Mouse (Mus musculus) stomach, embryonic 14.5 days (tissue): ENCODE measurements at regions not wholly inside any gene's neighbourhood (a gene's known extent, or its start where the extent isn't known, plus 50 kb on each side); places are given as distances from the start of the nearest gene placed in this dataset.

Experiments used
- ATAC-seq: fragments of 200-750 bp; cut with Nextera tagmentation; 2 replicates; pipeline ENCODE4 v1.8.0; 2017; ENCODE audit warnings: low read depth, moderate TSS enrichment; ENCODE audit not compliant: insufficient number of reproducible peaks, insufficient read depth, low FRiP score
- H3K27ac ChIP-seq: fragments of 300-500 bp; sonication (generic); 2 replicates; pipeline ENCODE4 v1.5.1; 2014; ENCODE audit warnings: mild to moderate bottlenecking, low read length, moderate library complexity, mixed read lengths
- H3K27me3 ChIP-seq: fragments of 300-500 bp; sonication (generic); 2 replicates; pipeline ENCODE4 v1.6.1; 2014; ENCODE audit warnings: low read length, control low read depth, mixed read lengths; ENCODE audit not compliant: control insufficient read depth, insufficient read depth
- H3K36me3 ChIP-seq: fragments of 300-500 bp; sonication (generic); 2 replicates; pipeline ENCODE4 v1.6.1; 2014; ENCODE audit warnings: mild to moderate bottlenecking, control low read depth, low read length, moderate library complexity, mixed read lengths; ENCODE audit not compliant: control insufficient read depth, insufficient read depth
- H3K4me1 ChIP-seq: fragments of 300-500 bp; sonication (generic); 2 replicates; pipeline ENCODE4 v1.6.1; 2014; ENCODE audit warnings: low read length, control low read depth, mixed read lengths; ENCODE audit not compliant: control insufficient read depth, insufficient read depth
- H3K4me2 ChIP-seq: fragments of 300-500 bp; sonication (generic); replicated peaks from 2 replicates; pipeline ENCODE4 v1.6.1; 2014; ENCODE audit warnings: low read depth, low read length, control low read depth
- H3K4me3 ChIP-seq: fragments of 300-500 bp; sonication (generic); 2 replicates; pipeline ENCODE4 v1.5.1; 2014; ENCODE audit warnings: low read depth, low read length, control low read depth
- H3K9ac ChIP-seq: fragments of 300-500 bp; sonication (generic); replicated peaks from 2 replicates; pipeline ENCODE4 v1.6.1; 2014; ENCODE audit warnings: low read depth, mild to moderate bottlenecking, control low read depth, low read length, moderate library complexity, mixed read lengths
- H3K9me3 ChIP-seq: fragments of 300-500 bp; sonication (generic); 2 replicates; pipeline ENCODE4 v1.6.1; 2016; ENCODE audit warnings: low read depth, low read length, control low read depth; ENCODE audit not compliant: control insufficient read depth
- WGBS: fragments of 180-500 bp; shearing (Covaris S2); extraction: QIAGEN DNeasy Blood & Tissue Kit; methylation state at CpG from one replicate; pipeline ENCODE4 v1.1.7; 2014; 5-methylcytosine and 5-hydroxymethylcytosine counted together

DNA sequence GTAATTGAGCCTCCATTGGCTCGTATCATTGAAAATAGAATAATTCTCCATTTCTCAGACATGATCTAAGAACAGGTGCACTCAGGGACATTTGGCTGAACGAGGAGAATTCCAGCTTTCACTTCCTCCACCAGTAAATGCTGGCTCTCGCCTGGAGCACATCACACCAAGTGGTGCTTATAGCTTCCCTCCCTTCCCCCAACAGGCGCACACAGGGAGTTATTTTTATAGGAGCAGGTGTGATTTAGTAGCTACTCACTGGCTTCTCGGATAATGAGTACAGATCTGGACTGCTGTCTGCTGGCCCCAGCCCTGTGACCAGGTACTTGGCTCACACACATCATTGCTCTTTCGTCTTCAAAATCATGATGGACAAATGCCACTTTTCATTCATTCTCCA is 456.2 kb downstream of the Fut8 start:
- H3K36me3 ChIP-seq, result no peaks in the 10 kb centered on the region
- 68% methylated on average over 6 of the region's 6 CpGs for WGBS
- no peaks in the 10 kb centered on the region for H3K9me3 ChIP-seq
- no peaks in the 10 kb centered on the region for H3K27me3 ChIP-seq
- H3K4me1 ChIP-seq, result no peaks in the 10 kb centered on the region
- H3K27ac ChIP-seq, result no peak overlapping the region
- ATAC-seq, result no peak
- no peak overlapping the region for H3K9ac ChIP-seq
- H3K4me2 ChIP-seq, result no peak overlapping the region
- no peak overlapping the region for H3K4me3 ChIP-seq

DNA sequence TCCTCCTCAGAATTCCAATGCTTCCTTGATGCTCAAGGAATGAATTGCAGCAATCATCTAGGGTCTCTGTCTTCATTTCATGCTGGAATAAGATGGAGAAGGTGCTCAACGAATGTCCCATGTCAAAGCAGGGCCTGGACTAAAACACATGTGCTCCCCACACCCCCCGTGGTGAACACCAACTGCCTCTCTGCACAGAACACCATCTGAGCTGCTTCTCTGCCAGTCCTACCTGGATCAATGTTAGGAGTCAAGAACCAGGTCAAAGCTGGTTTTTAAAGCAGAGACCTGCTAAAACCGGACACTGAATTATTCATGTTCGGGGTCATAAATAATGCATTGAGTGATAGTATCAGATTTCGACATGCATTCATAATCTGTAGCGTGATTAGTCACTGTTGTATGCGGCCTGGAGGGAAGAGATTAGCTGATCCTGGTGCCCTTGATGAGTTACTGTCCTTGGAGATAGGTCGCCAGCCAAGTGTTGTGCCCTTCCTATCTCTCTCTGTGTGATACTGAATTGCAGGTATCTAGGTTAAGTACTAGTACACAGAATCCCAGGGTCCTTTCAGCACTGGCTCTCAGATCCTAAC is 458.2 kb downstream of the Fut8 start:
- Histone ChIP-seq H3K9me3 (no peaks in the 10 kb centered on the region), H3K27ac (no peak overlapping the region), H3K36me3 (no peaks in the 10 kb centered on the region), H3K4me3 (no peak overlapping the region), H3K27me3 (no peaks in the 10 kb centered on the region), H3K4me1 (no peaks in the 10 kb centered on the region), H3K9ac (no peak overlapping the region), H3K4me2 (no peak overlapping the region)
- ATAC-seq, result no peak
- 83% methylated on average over 8 of the region's 8 CpGs for WGBS

- Histone ChIP-seq H3K9ac (no peak overlapping the region), H3K4me1 (no peaks in the 10 kb centered on the region), H3K4me2 (no peak overlapping the region), H3K9me3 (no peaks in the 10 kb centered on the region), H3K4me3 (no peak overlapping the region), H3K27me3 (no peaks in the 10 kb centered on the region), H3K27ac (no peak overlapping the region), H3K36me3 (no peaks in the 10 kb centered on the region)
- no peak for ATAC-seq
- 87% methylated on average over 4 of the region's 4 CpGs for WGBS
Measured at GRCm38 (mm10) chr12:77696662-77697061, 458.7 kb downstream of the Fut8 start.

DNA sequence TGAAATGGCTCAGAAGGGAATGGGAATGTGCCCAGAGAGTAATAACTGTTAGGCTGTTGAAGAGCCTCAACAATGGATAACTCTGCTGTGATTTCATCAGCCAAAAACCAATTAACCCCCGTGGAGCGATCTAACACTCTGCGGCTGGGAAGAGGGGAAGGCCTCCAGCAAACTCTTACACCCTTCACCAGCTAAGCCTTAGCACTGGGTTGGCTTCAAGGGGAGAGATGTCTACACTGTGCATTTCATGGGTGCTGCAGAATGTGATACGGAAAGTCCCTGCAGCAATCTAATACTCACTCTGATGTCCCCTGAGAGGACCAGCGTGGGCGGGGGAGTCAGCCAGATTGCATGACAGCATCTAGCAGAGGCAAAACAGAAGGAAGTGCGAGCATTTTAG is 460.2 kb downstream of the Fut8 start:
- WGBS, result 76% methylated on average over 7 of the region's 7 CpGs
- no peaks in the 10 kb centered on the region for H3K36me3 ChIP-seq
- no peak for ATAC-seq
- no peaks in the 10 kb centered on the region for H3K27me3 ChIP-seq
- H3K4me3 ChIP-seq, result no peak overlapping the region
- H3K9ac ChIP-seq, result no peak overlapping the region
- H3K4me1 ChIP-seq, result no peaks in the 10 kb centered on the region
- H3K4me2 ChIP-seq, result no peak overlapping the region
- no peaks in the 10 kb centered on the region for H3K9me3 ChIP-seq
- H3K27ac ChIP-seq, result no peak overlapping the region

DNA sequence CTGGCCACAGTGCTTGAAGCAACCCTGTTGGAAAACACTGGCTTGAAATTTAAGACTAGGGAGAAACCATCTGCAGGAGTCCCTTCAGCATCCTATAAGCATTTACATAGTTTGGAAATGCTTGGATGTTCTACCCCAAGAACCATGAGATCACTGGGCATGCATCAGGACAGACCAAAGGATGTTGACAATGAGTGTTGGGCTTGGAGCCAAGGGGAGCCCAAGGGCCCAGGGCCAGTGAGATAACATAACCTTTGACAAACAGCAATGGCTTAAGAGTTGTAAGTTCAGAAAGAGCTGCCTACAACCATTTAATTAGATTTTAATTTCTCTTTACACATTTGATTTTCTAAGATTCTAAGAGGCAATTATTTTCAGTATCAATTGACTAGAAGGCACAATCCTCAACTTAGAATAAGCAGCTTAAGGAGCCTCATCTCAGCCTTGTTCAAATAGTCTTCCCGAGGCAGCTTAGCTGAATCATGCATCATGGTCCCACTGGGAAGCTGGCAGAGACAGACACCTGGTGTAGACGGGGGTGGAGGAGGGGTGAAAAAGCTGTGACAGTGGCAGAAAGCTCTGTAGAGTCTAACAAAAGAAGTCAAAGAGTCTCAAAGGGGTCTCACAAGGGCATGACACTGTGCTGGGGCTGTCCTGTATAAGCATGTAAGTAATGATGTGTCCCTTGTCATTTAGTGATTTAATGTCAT is 462.1 kb downstream of the Fut8 start:
- Histone ChIP-seq H3K27me3 (no peaks in the 10 kb centered on the region), H3K9me3 (no peaks in the 10 kb centered on the region), H3K4me1 (no peaks in the 10 kb centered on the region), H3K27ac (no peak overlapping the region), H3K4me2 (no peak overlapping the region), H3K36me3 (no peaks in the 10 kb centered on the region), H3K9ac (no peak overlapping the region), H3K4me3 (no peak overlapping the region)
- WGBS, result 35% methylated on average over 2 of the region's 2 CpGs
- no peak for ATAC-seq

- no peak for ATAC-seq
- no peaks in the 10 kb centered on the region for H3K36me3 ChIP-seq
- H3K4me3 ChIP-seq, result no peak overlapping the region
- 69% methylated on average over 7 of the region's 7 CpGs for WGBS
- no peak overlapping the region for H3K27ac ChIP-seq
- H3K4me2 ChIP-seq, result no peak overlapping the region
- no peak overlapping the region for H3K9ac ChIP-seq
- H3K27me3 ChIP-seq, result no peaks in the 10 kb centered on the region
- no peaks in the 10 kb centered on the region for H3K9me3 ChIP-seq
- H3K4me1 ChIP-seq, result no peaks in the 10 kb centered on the region
Measured at GRCm38 (mm10) chr12:77715506-77715905, 477.6 kb downstream of the Fut8 start.

- Histone ChIP-seq H3K9ac (no peak overlapping the region), H3K4me1 (no peaks in the 10 kb centered on the region), H3K27ac (no peak overlapping the region), H3K9me3 (no peaks in the 10 kb centered on the region), H3K4me3 (no peak overlapping the region), H3K27me3 (no peaks in the 10 kb centered on the region), H3K36me3 (no peaks in the 10 kb centered on the region), H3K4me2 (no peak overlapping the region)
- WGBS, result 29% methylated on average over 2 of the region's 2 CpGs
- no peak for ATAC-seq
Measured at GRCm38 (mm10) chr12:77715979-77716378, 478.1 kb downstream of the Fut8 start.

DNA sequence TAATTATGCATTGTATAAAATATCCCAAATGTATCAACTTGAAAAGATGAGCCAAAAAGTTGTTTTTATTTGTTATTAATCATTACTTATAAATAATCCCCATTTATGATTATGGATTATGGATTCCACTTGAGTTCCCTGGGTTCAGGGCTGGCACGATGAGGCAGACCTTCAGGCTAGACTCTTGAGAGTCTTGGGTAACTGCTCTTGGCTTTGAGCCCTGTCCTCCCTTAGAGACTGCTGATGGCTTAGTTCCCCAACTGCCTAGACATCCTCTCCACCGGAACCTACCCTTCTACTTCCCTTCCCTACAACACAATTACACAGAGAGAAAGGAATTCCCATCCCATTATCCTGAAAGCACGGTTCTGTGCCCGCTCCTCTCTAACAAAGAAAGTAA is 466.3 kb upstream of the Gm6657 start:
- 64% methylated on average over 4 of the region's 4 CpGs for WGBS
- ATAC-seq, result no peak
- Histone ChIP-seq H3K9ac (no peak overlapping the region), H3K4me1 (no peaks in the 10 kb centered on the region), H3K9me3 (no peaks in the 10 kb centered on the region), H3K27me3 (no peaks in the 10 kb centered on the region), H3K36me3 (no peaks in the 10 kb centered on the region), H3K4me2 (no peak overlapping the region), H3K4me3 (no peak overlapping the region), H3K27ac (no peak overlapping the region)
